Mouse (Mus musculus) E14TG2a.4 (cell line): ENCODE measurements at regions not wholly inside any gene's neighbourhood (a gene's known extent, or its start where the extent isn't known, plus 50 kb on each side); places are given as distances from the start of the nearest gene placed in this dataset.

Source experiments
- CTCF ChIP-seq: conservative IDR thresholded peaks from 2 replicates; pipeline ENCODE4 v1.5.1; 2014; ENCODE audit warnings: low read length
- NANOG ChIP-seq: IDR thresholded peaks from 2 replicates; pipeline ENCODE4 v1.6.1; 2014; ENCODE audit warnings: borderline replicate concordance, low read length, mixed read lengths

DNA sequence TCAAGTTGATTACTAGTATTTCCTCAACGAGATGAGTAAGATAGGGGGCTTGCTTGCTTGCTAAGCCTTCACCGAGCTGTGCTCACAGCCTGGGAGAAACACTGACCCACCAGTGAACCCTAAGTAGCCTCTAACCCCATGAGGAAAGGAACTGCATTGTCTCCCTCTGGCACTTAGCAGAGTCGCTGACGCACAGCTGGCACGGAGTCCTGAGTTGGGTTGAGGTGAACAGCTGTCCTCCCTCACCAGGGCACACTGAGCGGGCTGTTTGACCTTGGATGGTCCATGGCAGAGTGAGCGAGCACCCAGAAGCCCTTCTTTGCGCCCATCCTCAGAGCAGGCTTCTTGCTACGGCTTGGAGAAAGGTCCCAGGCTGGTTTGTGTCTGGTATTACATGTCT is 88.0 kb downstream of the Zfp36l2 start:
- TF ChIP-seq CTCF (no peak), NANOG (no peak)
